Mouse (Mus musculus) liver, embryonic 13.5 days (tissue): Measurements from ENCODE around the gene Reps1. TPM values are rescaled to one million over a fixed set of nuclear protein-coding genes. Genes with fewer than 3 reads are reported as not detected.

Experiments used
- ATAC-seq: fragments of 200-750 bp; cut with Nextera tagmentation; 2 replicates; pipeline ENCODE4 v1.8.0; 2017; ENCODE audit warnings: low read depth, mild to moderate bottlenecking, moderate number of reproducible peaks, moderate library complexity
- DNase-seq: peaks from one replicate; pipeline ENCODE4 v3.0.0; 2022
- H3K27ac ChIP-seq: fragments of 300-500 bp; sonication (generic); 2 replicates; pipeline ENCODE4 v1.5.1; 2015; ENCODE audit warnings: moderate library complexity, mild to moderate bottlenecking, inconsistent platforms
- H3K27me3 ChIP-seq: fragments of 300-500 bp; sonication (generic); 2 replicates; pipeline ENCODE4 v1.6.1; 2015; ENCODE audit warnings: mild to moderate bottlenecking, inconsistent platforms
- H3K36me3 ChIP-seq: fragments of 300-500 bp; sonication (generic); 2 replicates; pipeline ENCODE4 v1.6.1; 2015; ENCODE audit warnings: mild to moderate bottlenecking, inconsistent platforms
- H3K4me1 ChIP-seq: fragments of 300-500 bp; sonication (generic); replicated peaks from 2 replicates; pipeline ENCODE4 v1.6.1; 2015; ENCODE audit warnings: inconsistent platforms
- H3K4me2 ChIP-seq: fragments of 300-500 bp; sonication (generic); 2 replicates; pipeline ENCODE4 v1.6.1; 2015; ENCODE audit warnings: inconsistent platforms, mild to moderate bottlenecking, moderate library complexity
- H3K4me3 ChIP-seq: fragments of 300-500 bp; sonication (generic); replicated peaks from 2 replicates; pipeline ENCODE4 v1.5.1; 2015; ENCODE audit warnings: mild to moderate bottlenecking, inconsistent platforms
- H3K9ac ChIP-seq: fragments of 300-500 bp; sonication (generic); 2 replicates; pipeline ENCODE4 v1.6.1; 2015; ENCODE audit warnings: mild to moderate bottlenecking, inconsistent platforms
- H3K9me3 ChIP-seq: fragments of 300-500 bp; sonication (generic); replicated peaks from 2 replicates; pipeline ENCODE4 v1.6.1; 2016; ENCODE audit warnings: inconsistent platforms
- WGBS: fragments of 180-500 bp; shearing (Covaris S2); methylation state at CpG from one replicate; pipeline ENCODE4 v1.1.7; 2015; ENCODE audit not compliant: insufficient replicate concordance; 5-methylcytosine and 5-hydroxymethylcytosine counted together
- polyA plus RNA-seq: library from polyadenylated mRNA; unstranded; fragments of >200 nt; fragmentation: Nextera tagmentation; extraction: Ambion mirVana; gene quantifications from 2 replicates; pipeline ENCODE4 v1.2.1, GENCODE M21; 2015

Reps1 gene
- polyA plus RNA-seq: 3.6 and 3.8 TPM in 2 replicates

DNA sequence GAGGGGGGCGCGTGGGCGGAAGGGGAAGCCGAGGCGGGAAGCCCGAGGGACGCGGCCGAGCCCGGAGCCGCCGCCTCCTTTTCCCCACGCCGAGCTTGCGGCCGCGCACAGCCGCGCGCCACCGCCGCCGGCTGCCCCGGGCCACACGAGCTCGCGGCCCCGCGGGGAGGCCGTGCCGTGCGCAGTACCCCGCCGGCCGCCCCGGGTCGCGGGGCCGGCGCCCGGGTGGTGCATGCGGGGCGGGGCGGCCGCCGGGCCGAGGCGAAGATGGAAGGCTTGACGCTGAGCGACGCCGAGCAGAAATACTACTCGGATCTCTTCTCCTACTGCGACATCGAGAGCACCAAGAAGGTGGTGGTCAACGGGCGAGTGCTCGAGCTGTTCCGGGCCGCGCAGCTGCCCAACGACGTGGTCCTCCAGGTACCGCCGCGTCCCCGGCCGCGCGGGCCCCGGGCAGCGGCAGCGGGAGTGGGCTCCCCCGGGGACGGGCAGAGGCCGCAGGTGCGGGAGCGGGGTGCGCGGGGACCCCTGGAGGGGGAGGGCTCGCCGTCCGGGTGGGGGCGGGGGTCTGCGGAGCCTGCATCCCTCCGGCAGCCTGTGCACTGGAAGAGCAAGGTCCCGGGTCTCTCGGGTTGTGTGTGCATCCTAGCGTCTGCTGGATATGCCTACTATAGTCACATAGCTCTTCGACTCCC, at the start of gene Reps1:
Gene Reps1, plus strand, starts transcription at position 166 of the 695 bp plus-strand sequence.
- 1% methylated on average over 72 of the region's 90 CpGs for WGBS
- Histone ChIP-seq H3K9ac (peak within 1 kb of the TSS; percentile 93), H3K4me2 (peak within 1 kb of the TSS; percentile 94), H3K27ac (peak within 1 kb of the TSS; percentile 59), H3K4me1 (peaks cover 42% of the 10 kb centered on the region), H3K9me3 (no peaks in the 10 kb centered on the region), H3K36me3 (no peaks in the 10 kb centered on the region), H3K27me3 (no peaks in the 10 kb centered on the region), H3K4me3 (peak within 1 kb of the TSS; percentile 88)
- DNase-seq (peak; percentile 18), ATAC-seq (peak; percentile 80)

DNA sequence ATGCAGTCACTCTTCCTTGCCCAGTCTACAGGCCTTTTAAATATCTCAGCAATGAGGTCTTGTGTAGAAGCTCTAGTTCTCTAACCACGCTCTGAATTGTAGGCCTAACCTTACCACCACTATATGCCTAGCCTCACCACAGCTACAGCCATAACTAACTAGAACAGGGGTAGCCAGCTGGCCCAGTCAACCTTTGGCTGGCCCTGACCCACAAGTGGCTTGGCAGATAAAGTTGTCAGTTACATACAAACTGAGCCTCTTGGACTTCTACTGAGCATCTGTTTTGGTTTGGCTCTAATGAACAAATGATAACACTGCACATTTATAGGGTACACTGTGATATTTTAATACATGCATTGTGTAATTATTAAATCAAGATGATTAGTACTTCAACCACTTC, 48.9 kb upstream of the Reps1 start:
- WGBS: 48% methylated on average over 1 of the region's 1 CpGs
- H3K9me3 ChIP-seq: no peaks in the 10 kb centered on the region
- 0 out of 2 replicates have a peak, but pooled peaks cover 6% of the 10 kb centered on the region for H3K36me3 ChIP-seq
- H3K4me1 ChIP-seq: no peaks in the 10 kb centered on the region
- DNase-seq (no peak), ATAC-seq (no peak)
- H3K9ac ChIP-seq: no peak overlapping the region
- no peak overlapping the region for H3K4me3 ChIP-seq
- H3K27me3 ChIP-seq: no peaks in the 10 kb centered on the region
- no peak overlapping the region for H3K27ac ChIP-seq
- no peak overlapping the region for H3K4me2 ChIP-seq

DNA sequence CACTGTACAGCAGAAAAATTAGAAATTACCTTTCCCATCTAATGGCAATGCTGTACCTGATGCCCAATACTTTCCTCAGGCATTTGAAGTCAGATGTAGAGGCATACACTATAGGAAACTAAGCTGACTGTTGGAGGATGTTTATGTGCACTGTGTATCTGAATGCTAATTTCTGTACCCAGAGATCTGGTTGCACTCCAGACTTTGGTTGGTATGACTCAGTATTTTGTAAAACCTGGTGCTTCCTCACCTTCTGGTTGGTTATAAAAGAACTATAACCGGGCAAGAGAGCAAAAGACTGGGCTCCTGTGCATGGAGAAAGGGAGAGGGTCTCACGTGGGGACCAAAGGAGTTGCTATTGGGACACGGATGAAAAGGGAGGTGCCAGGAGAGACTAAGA, 48.4 kb upstream of the Reps1 start:
- Histone ChIP-seq H3K27me3 (no peaks in the 10 kb centered on the region), H3K4me2 (no peak overlapping the region), H3K4me1 (no peaks in the 10 kb centered on the region), H3K4me3 (no peak overlapping the region), H3K9me3 (no peaks in the 10 kb centered on the region), H3K9ac (no peak overlapping the region), H3K36me3 (0 out of 2 replicates have a peak, but pooled peaks cover 6% of the 10 kb centered on the region), H3K27ac (no peak overlapping the region)
- 64% methylated on average over 3 of the region's 3 CpGs for WGBS
- ATAC-seq (no peak), DNase-seq (no peak)

DNA sequence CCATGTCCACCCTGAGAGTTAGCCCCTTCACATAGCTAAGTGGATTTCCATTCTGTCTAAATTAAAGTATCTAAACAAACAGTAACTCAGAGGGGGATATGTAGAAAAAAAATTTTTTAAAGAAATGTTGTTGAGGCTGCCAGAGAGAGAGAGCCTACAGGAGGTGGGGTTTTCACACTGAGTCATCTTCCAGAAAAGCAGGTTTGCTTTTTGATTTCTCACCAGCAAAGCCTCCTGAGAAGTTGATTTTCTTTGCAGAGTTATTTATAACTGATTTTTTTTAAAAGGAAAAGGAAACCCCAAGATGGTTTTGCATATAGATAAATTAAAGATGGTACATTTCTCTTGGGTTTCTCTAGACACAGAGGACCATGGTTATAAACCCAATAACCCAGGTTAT, 47.5 kb upstream of the Reps1 start:
- no peak for DNase-seq
- Histone ChIP-seq H3K4me3 (no peak overlapping the region), H3K9ac (no peak overlapping the region), H3K4me2 (no peak overlapping the region), H3K27me3 (no peaks in the 10 kb centered on the region), H3K36me3 (0 out of 2 replicates have a peak, but pooled peaks cover 6% of the 10 kb centered on the region), H3K4me1 (no peaks in the 10 kb centered on the region), H3K27ac (no peak overlapping the region), H3K9me3 (no peaks in the 10 kb centered on the region)
- no peak for ATAC-seq

DNA sequence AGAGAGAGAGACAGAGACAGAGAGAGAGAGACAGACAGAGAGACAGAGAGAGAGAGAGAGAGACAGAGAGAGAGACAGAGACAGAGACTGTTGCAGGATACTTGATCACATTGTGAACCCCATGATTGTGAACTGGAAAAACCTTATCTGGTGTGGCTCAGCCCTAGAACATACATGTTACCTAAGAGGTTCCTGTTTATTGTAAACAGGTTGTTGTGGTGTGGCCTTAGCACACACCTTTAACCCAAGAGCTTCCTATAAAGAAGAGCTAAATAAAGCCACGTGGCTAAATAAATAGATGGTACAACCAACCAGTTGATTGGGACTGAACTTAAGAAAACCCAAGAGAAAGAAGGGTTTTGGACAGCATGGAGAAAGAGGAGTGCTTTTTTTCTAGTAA, 45.9 kb upstream of the Reps1 start:
- no peak for DNase-seq
- no peaks in the 10 kb centered on the region for H3K27me3 ChIP-seq
- no peaks in the 10 kb centered on the region for H3K4me1 ChIP-seq
- H3K4me2 ChIP-seq: no peak overlapping the region
- H3K9me3 ChIP-seq: no peaks in the 10 kb centered on the region
- H3K4me3 ChIP-seq: no peak overlapping the region
- no peak overlapping the region for H3K9ac ChIP-seq
- WGBS: 58% methylated on average over 1 of the region's 1 CpGs
- no peak overlapping the region for H3K27ac ChIP-seq
- peaks cover 12% of the 10 kb centered on the region; the same call in 1 of the 2 replicates for H3K36me3 ChIP-seq
- no peak for ATAC-seq

DNA sequence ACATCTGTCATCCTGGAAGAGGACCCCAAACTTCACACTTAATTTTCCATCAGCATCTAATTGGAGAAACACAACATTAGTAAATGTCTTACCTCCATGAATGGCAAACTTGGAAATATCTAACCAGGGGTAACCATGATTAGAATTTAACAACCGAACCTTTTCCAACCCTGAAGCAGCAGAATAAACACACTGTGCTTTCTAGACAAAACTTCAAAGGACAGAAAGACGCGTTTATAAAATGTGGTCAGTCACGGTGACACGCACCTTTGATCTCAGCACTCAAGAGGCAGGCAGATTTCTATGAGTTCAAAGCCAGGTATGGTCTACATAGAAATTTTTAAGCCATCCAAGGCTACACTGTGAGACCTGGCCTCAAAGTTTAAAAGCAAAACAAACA, 43.9 kb upstream of the Reps1 start:
- no peaks in the 10 kb centered on the region for H3K27me3 ChIP-seq
- WGBS: 80% methylated on average over 5 of the region's 5 CpGs
- peaks cover 15% of the 10 kb centered on the region for H3K36me3 ChIP-seq
- H3K4me2 ChIP-seq: no peak overlapping the region
- H3K4me1 ChIP-seq: no peaks in the 10 kb centered on the region
- H3K9ac ChIP-seq: no peak overlapping the region
- ATAC-seq (no peak), DNase-seq (no peak)
- H3K4me3 ChIP-seq: no peak overlapping the region
- no peaks in the 10 kb centered on the region for H3K9me3 ChIP-seq
- H3K27ac ChIP-seq: no peak overlapping the region

DNA sequence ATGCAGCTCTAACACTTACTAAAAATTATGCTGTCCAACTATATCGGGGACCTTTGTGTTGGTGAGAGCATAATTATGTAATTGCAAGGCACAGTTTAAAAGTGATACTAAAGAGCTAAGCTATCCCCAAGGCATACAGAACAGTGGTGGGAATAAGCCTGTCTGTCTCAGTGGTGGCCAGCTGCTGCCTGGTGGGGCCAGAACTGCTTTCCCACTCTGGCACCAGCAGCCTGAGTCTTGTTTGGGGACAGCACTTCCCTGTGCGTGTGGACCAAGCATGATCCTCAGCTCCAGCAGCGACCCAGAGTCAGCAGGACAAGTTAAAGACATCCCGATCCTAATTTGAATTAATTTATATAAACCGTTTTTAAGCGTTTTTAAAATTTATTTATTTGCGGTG, 35.2 kb upstream of the Reps1 start:
- no peak overlapping the region for H3K4me2 ChIP-seq
- no peak for ATAC-seq
- 81% methylated on average over 7 of the region's 7 CpGs for WGBS
- no peaks in the 10 kb centered on the region for H3K27me3 ChIP-seq
- H3K4me3 ChIP-seq: no peak overlapping the region
- no peak overlapping the region for H3K27ac ChIP-seq
- no peak for DNase-seq
- H3K4me1 ChIP-seq: peaks cover 18% of the 10 kb centered on the region
- no peaks in the 10 kb centered on the region for H3K9me3 ChIP-seq
- no peak overlapping the region for H3K9ac ChIP-seq
- peaks cover 18% of the 10 kb centered on the region for H3K36me3 ChIP-seq

DNA sequence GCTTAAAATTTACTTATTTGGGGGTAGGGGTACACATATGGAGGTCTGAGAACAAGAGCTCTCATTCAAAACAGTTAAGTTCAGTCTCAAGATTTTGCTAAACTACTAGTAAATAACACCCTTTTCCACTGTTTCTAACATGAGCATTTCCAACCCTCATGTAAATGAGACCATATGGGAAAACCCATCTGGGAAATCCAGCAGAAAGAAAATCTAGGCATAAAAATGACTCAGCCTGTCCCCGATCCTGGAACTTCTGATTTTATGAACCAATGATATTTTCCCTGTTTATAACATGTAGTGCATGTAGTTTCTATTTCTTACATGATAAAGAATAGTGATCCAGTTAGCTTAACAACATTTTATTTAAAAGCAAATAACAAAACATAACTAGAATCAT, 34.8 kb upstream of the Reps1 start:
- H3K9ac ChIP-seq: no peak overlapping the region
- H3K4me2 ChIP-seq: no peak overlapping the region
- WGBS: 87% methylated on average over 1 of the region's 1 CpGs
- peaks cover 18% of the 10 kb centered on the region for H3K36me3 ChIP-seq
- H3K9me3 ChIP-seq: no peaks in the 10 kb centered on the region
- no peaks in the 10 kb centered on the region for H3K27me3 ChIP-seq
- ATAC-seq (no peak), DNase-seq (no peak)
- no peak overlapping the region for H3K4me3 ChIP-seq
- H3K4me1 ChIP-seq: peaks cover 18% of the 10 kb centered on the region
- H3K27ac ChIP-seq: no peak overlapping the region

DNA sequence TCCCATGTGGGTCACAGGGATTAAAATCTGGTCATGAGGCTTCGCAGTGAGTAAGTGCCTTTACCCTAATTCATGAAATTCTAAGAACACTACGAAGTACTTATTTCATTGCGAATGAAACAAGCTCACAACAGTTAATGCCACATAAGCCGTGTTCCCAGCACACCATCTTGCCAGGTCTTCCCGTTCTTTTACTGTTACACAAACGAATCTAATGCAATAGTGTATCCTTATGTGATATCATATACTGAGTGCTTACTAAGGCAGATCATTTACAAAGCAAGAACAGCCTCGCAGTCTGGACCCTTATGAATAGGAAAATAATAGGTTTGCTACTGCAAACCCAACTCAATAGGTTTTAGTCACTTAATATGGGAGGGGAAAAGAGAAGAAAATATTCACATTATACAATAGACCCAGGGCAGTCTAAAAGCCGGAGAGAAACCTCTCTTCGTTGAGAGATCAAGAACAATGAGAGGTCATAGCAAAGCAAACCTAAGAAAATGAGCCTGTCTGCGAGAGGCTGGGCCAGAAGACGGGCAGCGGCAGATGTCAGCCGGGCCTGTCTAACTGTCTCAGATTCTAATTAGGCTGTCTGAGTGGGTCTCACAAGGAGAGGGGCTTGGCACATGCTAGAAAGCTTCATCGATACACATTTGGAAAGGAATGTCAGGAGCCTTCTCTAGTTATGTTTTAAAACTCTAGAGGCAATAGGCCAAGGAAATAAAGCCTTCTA, 33.9 kb upstream of the Reps1 start:
- H3K4me3 ChIP-seq: peak overlapping the region; percentile 77
- peak overlapping the region; percentile 85 for H3K27ac ChIP-seq
- H3K9me3 ChIP-seq: no peaks in the 10 kb centered on the region
- peak overlapping the region; percentile 88 for H3K4me2 ChIP-seq
- 40% methylated on average over 14 of the region's 14 CpGs for WGBS
- peaks cover 18% of the 10 kb centered on the region for H3K4me1 ChIP-seq
- H3K27me3 ChIP-seq: no peaks in the 10 kb centered on the region
- peak overlapping the region; percentile 87 for H3K9ac ChIP-seq
- ATAC-seq: no peak
- DNase-seq: no peak
- H3K36me3 ChIP-seq: peaks cover 15% of the 10 kb centered on the region

DNA sequence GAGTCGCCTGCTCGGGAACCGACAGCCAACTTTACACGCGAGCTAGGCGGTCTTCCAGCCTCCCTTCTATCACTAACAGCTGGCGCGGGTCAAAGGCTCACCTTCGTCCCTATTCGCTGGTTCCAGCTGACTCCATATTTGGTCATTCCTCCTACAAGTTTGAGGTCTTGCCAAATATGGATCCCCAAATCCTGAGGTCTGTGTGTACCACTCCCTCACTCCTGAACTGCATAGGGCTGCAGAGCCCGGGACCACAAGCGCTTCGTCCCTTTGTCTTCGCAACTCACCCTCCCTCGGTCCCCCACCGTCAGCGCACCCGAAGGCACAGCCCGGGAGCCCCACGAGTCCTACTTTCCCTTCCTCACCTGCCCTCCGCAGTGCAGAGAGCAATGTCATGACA, 33.3 kb upstream of the Reps1 start:
- peak; percentile 58 for DNase-seq
- Histone ChIP-seq H3K9ac (peak overlapping the region; percentile 87), H3K36me3 (peaks cover 11% of the 10 kb centered on the region), H3K27me3 (no peaks in the 10 kb centered on the region), H3K9me3 (no peaks in the 10 kb centered on the region), H3K4me2 (peak overlapping the region; percentile 88), H3K4me1 (peaks cover 18% of the 10 kb centered on the region), H3K27ac (peak overlapping the region; percentile 85), H3K4me3 (peak overlapping the region; percentile 77)
- peak; percentile 78 for ATAC-seq
- 0% methylated on average over 21 of the region's 21 CpGs for WGBS

DNA sequence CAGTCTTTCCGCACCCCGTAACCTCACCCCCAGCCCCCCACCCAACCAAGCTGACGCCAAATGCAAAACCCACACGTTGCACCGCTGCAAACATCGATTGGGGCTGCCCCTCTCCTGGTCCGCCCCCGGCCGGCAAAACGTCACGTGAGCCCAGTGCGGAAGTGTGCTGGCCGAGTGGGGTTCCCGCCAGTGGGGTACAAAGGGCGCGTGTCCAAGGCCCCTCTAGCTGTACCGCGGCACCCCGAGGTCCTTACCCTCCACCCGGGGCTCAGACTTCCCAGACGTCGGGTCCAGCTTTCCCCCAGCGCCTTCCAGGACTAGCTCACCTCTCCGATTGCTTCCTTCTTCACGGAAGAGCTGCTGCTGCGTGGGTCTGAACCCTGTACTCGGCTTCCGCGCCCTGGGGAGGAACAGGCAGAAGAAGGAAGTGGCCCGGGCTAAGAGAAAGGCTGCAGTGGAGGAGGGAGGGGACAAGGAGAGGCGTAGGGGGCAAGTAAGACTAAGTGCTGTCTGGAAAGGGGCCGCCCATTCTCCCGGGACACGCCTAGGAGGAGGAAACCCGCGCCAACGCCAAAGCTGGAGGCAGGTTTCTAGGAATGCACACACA, 32.8 kb upstream of the Reps1 start, which contains the start of gene Abracl:
Gene Abracl, minus strand, starts transcription at position 548 of the 607 bp plus-strand sequence.
- Histone ChIP-seq H3K9ac (peak within 1 kb of the TSS; percentile 87), H3K27me3 (no peaks in the 10 kb centered on the region), H3K4me1 (peaks cover 18% of the 10 kb centered on the region), H3K9me3 (no peaks in the 10 kb centered on the region), H3K4me3 (peak within 1 kb of the TSS; percentile 77), H3K4me2 (peak within 1 kb of the TSS; percentile 88), H3K27ac (peak within 1 kb of the TSS; percentile 85), H3K36me3 (peaks cover 8% of the 10 kb centered on the region)
- peak; percentile 64 for DNase-seq
- under 1% methylated on average over 37 of the region's 37 CpGs for WGBS
- peak; percentile 90 for ATAC-seq
